Mouse (Mus musculus) megakaryocyte, embryonic 14.5 days (primary cell): ENCODE data around the gene U90926.

ENCODE experiments used
- FLI1 ChIP-seq: IDR thresholded peaks from 2 replicates; pipeline ENCODE4 v1.6.1; 2012; ENCODE audit warnings: low read length, inconsistent platforms, mixed read lengths
- GATA1 ChIP-seq: IDR thresholded peaks from 3 replicates; pipeline ENCODE4 v1.6.1; 2012; ENCODE audit warnings: mixed read lengths, low read length, inconsistent platforms, borderline replicate concordance

- TF ChIP-seq GATA1 (no peak), FLI1 (no peak)
Observed at GRCm38 (mm10) chr5:92248614-92249013, 33.4 kb upstream of the U90926 start.
